24 mouse cellular contexts compared by ENCODE assay signal in genomic region chr17:28487584-28488257, GRCm38 (mm10). TPM values are rescaled to one million over a fixed set of nuclear protein-coding genes. Genes with fewer than 3 reads are reported as not detected.
A peak's percentile ranks its signal among the peaks of the same experiment; 100 is the strongest.
DNase-seq lines count a peak whose midpoint lies in the region; TF ChIP-seq lines count a peak whose summit lies in the region.
"Had no signal": no experiment of that assay in that cellular context is flagged by ENCODE, and none has a peak within 500 bp of the region (broad histone marks: within the 10 kb centered on the region; RNA-seq: fewer than 3 reads in every experiment).

No protein-coding gene starts in this region.

- no peak for DNase-seq in layer of hippocampus, adult 2 months (ENCODE audit: low spot score in 2 of 2)
- no peak for DNase-seq in layer of hippocampus, adult 9-11 months
- no peak for DNase-seq in thymus, adult 2 months
- DNase-seq in thymus, adult 18-20 months: no peak
- peak; percentile 53 for DNase-seq in ZHBTc4 (ENCODE audit: low read depth, low spot score)
- DNase-seq in testis, postnatal 14 days (ENCODE audit: low spot score): peak; percentile 62
- no peak for DNase-seq in adrenal gland, postnatal 36 days
- DNase-seq: adrenal gland, postnatal 14 days; cerebellum, postnatal 10 days; gastrocnemius, postnatal 25 days; heart, postnatal 36 days; kidney, adult 18-20 months; kidney, postnatal 14 days had no signal

- H3K4me1 ChIP-seq in thymus, adult 2 months (replicated peaks; ENCODE audit: control insufficient read depth, insufficient read depth, low read length): peaks cover 34% of the 10 kb centered on the region

- H3K27me3 ChIP-seq in thymus, adult 2 months (ENCODE audit: control insufficient read depth, insufficient read depth, low read length): no peaks in the 10 kb centered on the region
- H3K27me3 ChIP-seq: embryonic facial prominence, embryonic 15.5 days; limb, embryonic 12.5 days; midbrain, embryonic 12.5 days had no signal

- peak overlapping the region; percentile 36; the same call in 1 of the 2 replicates for H3K27ac ChIP-seq in layer of hippocampus, adult 2 months
- H3K27ac ChIP-seq in thymus, adult 2 months (ENCODE audit: control insufficient read depth, insufficient read depth, low read length): peak overlapping the region; percentile 66
- H3K27ac ChIP-seq: embryonic facial prominence, embryonic 15.5 days; heart, embryonic 10.5 days; limb, embryonic 12.5 days; liver, embryonic 14.5 days; midbrain, embryonic 12.5 days had no signal

- H3K4me3 ChIP-seq in layer of hippocampus, adult 2 months: no peak overlapping the region
- no peak overlapping the region for H3K4me3 ChIP-seq in thymus, adult 2 months (ENCODE audit: control insufficient read depth, insufficient read depth, low read length)
- H3K4me3 ChIP-seq: embryonic facial prominence, embryonic 15.5 days; heart, embryonic 10.5 days; limb, embryonic 12.5 days; midbrain, embryonic 12.5 days; myocyte had no signal

- TF ChIP-seq CTCF in layer of hippocampus, adult 2 months (conservative IDR thresholded peaks at IDR 0.05): no peak
- TF ChIP-seq CTCF in thymus, adult 2 months (IDR thresholded peaks at IDR 0.05; ENCODE audit: borderline replicate concordance, control insufficient read depth, extremely low read depth, insufficient read depth, low read length, poor library complexity): no peak

- H3K36me3 ChIP-seq in thymus, adult 2 months (ENCODE audit: control insufficient read depth, insufficient read depth, low read length): no peaks in the 10 kb centered on the region
- H3K36me3 ChIP-seq: embryonic facial prominence, embryonic 15.5 days; heart, embryonic 10.5 days; limb, embryonic 12.5 days; midbrain, embryonic 12.5 days had no signal

- 43% methylated on average over 18 of the region's 18 CpGs for WGBS in thymus, adult 2 months

- TF ChIP-seq POLR2A in thymus, adult 2 months (IDR thresholded peaks at IDR 0.05; ENCODE audit: control insufficient read depth, extremely low read depth, insufficient read depth, low read length, poor library complexity): no peak

RNA-seq across cellular contexts. Expression of gene Fkbp5, which starts 29.6 kb away (rescaled TPM):
- 10 to 100 TPM; 80.8 to 90.5 TPM for total RNA-seq in layer of hippocampus, adult 2 months (2021)
- polyA plus RNA-seq in thymus, adult 2 months (2012; rRNA removed): 157 and 179 TPM in 2 replicates
- 100 to 1,000 TPM in 1 of 2 experiments, 10 to 100 TPM in 1; 52.5 to 126 TPM for total RNA-seq in adrenal gland, postnatal 36 days (2021)

RNA-seq across cellular contexts. Expression of gene Armc12, which starts 42.9 kb away (rescaled TPM):
- total RNA-seq in layer of hippocampus, adult 2 months (2021): not detected
- 0.33 and 0.58 TPM in 2 replicates for polyA plus RNA-seq in thymus, adult 2 months (2012; rRNA removed)
- total RNA-seq in adrenal gland, postnatal 36 days (2021): not detected
- total RNA-seq: adrenal gland, postnatal 14 days; gastrocnemius, postnatal 25 days; heart, postnatal 36 days; left cerebral cortex, adult 8-10 months had no signal
- polyA plus RNA-seq: C2C12; embryonic facial prominence, embryonic 15.5 days; forebrain, embryonic 11.5 days; hindbrain, embryonic 16.5 days; limb, embryonic 12.5 days; midbrain, embryonic 12.5 days; myocyte; stomach, embryonic 14.5 days had no signal

Comparison
In these comparisons a context has a peak if more than half of its experiments do, and no peak if none do; other contexts are left out.
1. DNase-seq: peak in ZHBTc4 (single experiment) and testis, postnatal 14 days (single experiment); none in layer of hippocampus, adult 2 months (0 of 2), layer of hippocampus, adult 9-11 months (single experiment), thymus, adult 2 months (single experiment), thymus, adult 18-20 months (0 of 2) and adrenal gland, postnatal 36 days (0 of 2).